Mouse (Mus musculus): ENCODE data around the gene Son. TPM values are rescaled to one million over a fixed set of nuclear protein-coding genes. Genes with fewer than 3 reads are reported as not detected.
"Not testable (repeated sequence)": the region's sequence is repeated elsewhere in the genome, so short reads cannot be mapped to it uniquely, and the experiment has no call there.

Son gene
- polyA plus RNA-seq, 1 experiment from 2014 or later: 163 TPM

DNA sequence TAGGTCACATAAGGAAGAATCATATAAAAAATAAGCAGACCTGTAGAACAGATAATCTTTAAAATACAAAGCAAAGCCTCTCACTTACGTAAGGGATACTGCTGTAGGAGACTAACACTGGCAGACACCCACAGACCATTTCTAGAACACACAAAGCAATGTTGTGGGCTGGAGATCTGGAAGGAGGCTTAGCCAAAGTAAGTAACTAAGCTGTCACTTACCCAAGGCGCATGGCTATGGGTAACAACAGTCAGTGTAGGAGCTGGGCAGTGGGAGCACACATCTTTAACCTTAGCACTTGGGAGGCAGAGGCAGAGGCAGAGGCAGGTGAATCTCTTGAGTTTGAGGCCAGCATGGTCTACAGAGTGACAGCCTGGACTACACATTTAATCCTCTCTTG, 7.7 kb upstream of the Son start:
- ATAC-seq (ENCODE audit: low FRiP score, low read depth): no peak

DNA sequence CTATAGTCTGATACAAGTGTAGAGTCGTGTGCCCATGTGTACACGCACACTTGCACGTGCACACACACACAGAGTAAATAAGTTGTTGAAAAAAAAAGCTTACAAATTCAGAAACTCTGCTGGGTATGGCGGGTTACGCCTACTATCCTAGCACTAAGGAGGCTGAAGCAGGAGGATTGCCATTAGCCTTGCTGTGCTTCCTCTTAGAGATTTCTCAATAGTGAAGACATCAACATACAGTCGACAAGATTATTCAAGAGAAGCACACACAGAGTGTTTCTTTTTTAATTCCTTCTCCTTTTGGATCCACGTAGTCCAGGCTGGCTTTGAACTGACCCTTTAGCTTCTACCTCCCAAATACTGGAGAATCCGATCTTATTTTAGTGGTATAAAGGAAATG, 7.1 kb upstream of the Son start:
- Histone ChIP-seq H3K36me3 (peaks cover 76% of the 10 kb centered on the region), H3K9me3 (no peaks in the 10 kb centered on the region)
- ATAC-seq (ENCODE audit: low FRiP score, low read depth): no peak

More for the DNA sequence above, 7.7 kb upstream of the Son start:
- H3K4me1 ChIP-seq: 0 out of 2 replicates have a peak, but pooled peaks cover 1% of the 10 kb centered on the region
- H3K9ac ChIP-seq (replicated peaks): no peak overlapping the region
- peaks cover 80% of the 10 kb centered on the region for H3K36me3 ChIP-seq
- no peaks in the 10 kb centered on the region for H3K9me3 ChIP-seq
- WGBS: 95% methylated on average over 2 of the region's 2 CpGs
- no peak overlapping the region for H3K4me3 ChIP-seq
- H3K27me3 ChIP-seq: no peaks in the 10 kb centered on the region
- no peak overlapping the region for H3K27ac ChIP-seq (replicated peaks)
- H3K4me2 ChIP-seq (replicated peaks): no peak overlapping the region

DNA sequence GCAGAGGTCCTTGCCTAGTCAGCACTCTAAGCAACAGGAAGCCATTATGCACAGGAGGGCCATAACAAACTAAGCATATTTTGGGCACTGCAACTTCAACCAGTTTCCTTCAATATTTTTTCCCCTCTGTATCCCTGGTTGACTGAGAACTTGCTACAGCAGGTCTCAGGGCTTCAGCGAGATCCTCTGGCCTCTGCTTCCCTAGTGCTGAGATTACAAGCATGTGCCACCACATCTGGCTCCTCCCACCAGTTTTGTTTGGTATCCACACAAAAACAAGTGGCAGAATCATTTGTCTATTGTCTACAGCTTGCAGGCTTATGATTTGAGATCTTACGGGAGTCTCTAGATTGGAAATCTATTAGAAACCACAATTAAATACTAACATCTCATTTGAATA, 2.4 kb upstream of the Son start:
- no peaks in the 10 kb centered on the region for H3K9me3 ChIP-seq
- H3K36me3 ChIP-seq: peaks cover 29% of the 10 kb centered on the region
- no peak overlapping the region for H3K4me2 ChIP-seq (replicated peaks)
- peaks cover 15% of the 10 kb centered on the region for H3K4me1 ChIP-seq
- no peak overlapping the region for H3K4me3 ChIP-seq
- ATAC-seq (ENCODE audit: low FRiP score, low read depth): no peak
- 85% methylated on average over 2 of the region's 2 CpGs for WGBS
- H3K27ac ChIP-seq (replicated peaks): no peak overlapping the region
- H3K9ac ChIP-seq (replicated peaks): no peak overlapping the region
- no peaks in the 10 kb centered on the region for H3K27me3 ChIP-seq

More for the DNA sequence above, 7.1 kb upstream of the Son start:
- Histone ChIP-seq H3K9ac (replicated peaks) (no peak overlapping the region), H3K4me1 (0 out of 2 replicates have a peak, but pooled peaks cover 5% of the 10 kb centered on the region), H3K27me3 (no peaks in the 10 kb centered on the region), H3K4me3 (no peak overlapping the region), H3K4me2 (replicated peaks) (no peak overlapping the region), H3K27ac (replicated peaks) (no peak overlapping the region)
- WGBS: 96% methylated on average over 8 of the region's 8 CpGs

DNA sequence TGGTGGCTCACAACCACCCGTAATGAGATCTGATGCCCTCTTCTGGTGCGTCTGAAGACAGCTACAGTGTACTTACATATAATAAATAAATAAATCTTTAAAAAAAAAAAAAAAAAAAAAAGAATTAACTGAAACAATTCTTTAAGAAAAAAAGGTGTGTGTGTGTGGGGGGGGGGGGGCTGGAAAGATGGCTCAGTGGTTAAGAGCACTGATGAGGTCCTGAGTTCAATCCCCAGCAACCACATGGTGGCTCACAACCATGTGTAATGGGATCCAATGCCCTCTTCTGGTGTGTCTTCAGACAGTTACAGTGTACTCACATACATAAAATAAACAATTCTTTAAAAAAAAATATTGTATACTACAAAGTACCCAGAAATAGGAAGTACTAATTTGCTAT, 1.9 kb upstream of the Son start:
- H3K9ac ChIP-seq (replicated peaks); H3K9me3 ChIP-seq; H3K27ac ChIP-seq (replicated peaks); H3K27me3 ChIP-seq; ATAC-seq (ENCODE audit: low FRiP score, low read depth); H3K4me3 ChIP-seq; H3K4me2 ChIP-seq (replicated peaks): not testable (repeated sequence)
- no CpG with 5 or more reads among the region's 2 CpGs for WGBS
- H3K4me1 ChIP-seq: peaks cover 15% of the 10 kb centered on the region
- H3K36me3 ChIP-seq: peaks cover 24% of the 10 kb centered on the region

DNA sequence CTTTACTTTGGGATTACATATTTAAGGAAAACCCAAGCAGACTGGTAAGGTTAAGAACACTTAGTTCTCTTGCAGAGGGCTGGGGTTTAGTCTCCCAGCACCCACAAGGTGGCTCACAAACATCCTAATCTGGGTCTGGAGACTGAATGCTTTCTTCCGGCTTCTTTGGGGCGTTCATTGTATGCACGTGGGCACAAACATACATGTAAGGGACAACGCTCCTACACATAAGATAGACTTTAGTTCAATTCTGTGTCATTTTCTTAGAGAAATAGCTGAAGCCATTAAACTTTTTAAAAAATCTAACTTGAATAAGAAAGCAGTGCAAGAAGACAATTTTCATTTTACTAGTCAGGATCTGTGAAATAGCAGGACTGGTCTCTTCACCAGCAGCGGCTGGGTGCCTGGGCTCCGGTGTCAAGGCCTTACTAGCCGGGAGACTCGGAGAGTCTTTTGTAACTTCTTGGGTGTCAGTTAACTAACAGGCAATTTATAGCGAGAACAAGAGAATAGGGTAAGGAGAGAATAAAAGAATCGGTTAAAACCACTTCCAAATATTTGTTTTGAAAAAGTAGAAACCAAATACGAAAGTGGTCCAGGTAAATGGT, 1.2 kb upstream of the Son start:
- H3K9ac ChIP-seq (replicated peaks): peak overlapping the region; percentile 78
- no peaks in the 10 kb centered on the region for H3K27me3 ChIP-seq
- peaks cover 18% of the 10 kb centered on the region for H3K36me3 ChIP-seq
- ATAC-seq (ENCODE audit: low FRiP score, low read depth): no peak
- WGBS: under 1% methylated on average over 11 of the region's 11 CpGs
- H3K9me3 ChIP-seq: no peaks in the 10 kb centered on the region
- peaks cover 15% of the 10 kb centered on the region for H3K4me1 ChIP-seq
- peak overlapping the region; percentile 98 for H3K27ac ChIP-seq (replicated peaks)
- H3K4me3 ChIP-seq: peak overlapping the region; percentile 85
- H3K4me2 ChIP-seq (replicated peaks): peak overlapping the region; percentile 94

DNA sequence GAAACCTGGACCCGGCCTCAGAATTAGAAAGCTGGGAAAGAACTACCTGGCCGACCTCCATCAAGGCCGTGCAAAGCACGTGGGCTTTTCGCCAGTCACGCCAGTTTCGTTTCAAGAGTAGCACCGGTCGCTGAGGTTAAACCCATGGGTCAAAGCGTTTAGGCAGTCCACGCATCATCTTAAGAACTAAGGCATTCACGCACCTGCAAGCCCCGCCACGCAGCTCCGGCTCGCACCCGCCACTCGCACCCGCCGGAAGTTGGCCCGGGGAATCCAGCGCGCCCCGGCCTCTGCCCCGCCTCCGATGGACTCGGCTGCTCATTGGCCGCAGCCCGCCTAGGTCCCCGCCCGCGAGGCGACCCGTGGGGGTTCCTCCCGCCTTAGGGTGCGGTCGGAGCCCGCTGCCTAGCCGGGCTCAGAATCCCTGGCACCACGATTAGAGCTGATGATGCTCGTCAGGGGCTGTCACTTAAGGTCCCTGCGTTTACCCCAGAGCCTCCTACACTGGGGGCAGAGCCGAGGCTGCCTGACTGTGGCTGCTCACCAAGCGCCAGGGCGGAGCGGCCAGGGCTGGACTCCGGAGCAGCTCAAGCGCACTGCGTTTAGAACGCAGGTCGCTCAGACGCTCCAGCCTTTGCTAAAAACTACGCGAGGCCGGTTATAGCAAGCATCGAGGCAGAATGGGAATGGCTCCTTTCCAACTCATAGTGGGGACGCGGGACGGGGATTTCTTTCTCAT, 456 bp upstream of the Son start, which contains the start of gene Gart:
Gene Gart, minus strand, starts transcription at position 272 of the 739 bp plus-strand sequence.
- Histone ChIP-seq H3K36me3 (peaks cover 14% of the 10 kb centered on the region), H3K4me3 (peak within 1 kb of the TSS; percentile 85), H3K9ac (replicated peaks) (peak within 1 kb of the TSS; percentile 84), H3K4me1 (peaks cover 15% of the 10 kb centered on the region), H3K4me2 (replicated peaks) (peak within 1 kb of the TSS; percentile 94), H3K27ac (replicated peaks) (peak within 1 kb of the TSS; percentile 98), H3K9me3 (no peaks in the 10 kb centered on the region), H3K27me3 (no peaks in the 10 kb centered on the region)
- ATAC-seq (ENCODE audit: low FRiP score, low read depth): peak; percentile 89
- under 1% methylated on average over 59 of the region's 59 CpGs for WGBS

DNA sequence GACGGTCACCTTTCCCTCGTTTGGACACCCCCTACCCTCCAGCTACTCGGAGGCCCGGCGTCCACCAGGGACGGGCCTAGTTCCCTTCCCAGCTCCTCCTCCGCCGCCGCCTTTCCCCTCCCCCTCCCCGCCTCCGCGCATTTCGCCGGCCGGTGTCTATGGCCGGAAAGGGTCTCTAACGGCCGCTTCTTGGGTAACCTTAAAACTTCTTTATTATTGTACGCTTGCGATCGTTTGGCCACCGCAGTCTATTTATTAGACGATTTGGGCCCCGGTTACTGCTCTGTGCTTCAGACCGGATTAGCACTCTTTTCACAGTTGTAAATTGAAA, 879 bp downstream of the Son start:
- peak; percentile 55 for ATAC-seq (ENCODE audit: low FRiP score, low read depth)
- peaks cover 12% of the 10 kb centered on the region for H3K36me3 ChIP-seq
- 2% methylated on average over 24 of the region's 25 CpGs for WGBS
- H3K4me2 ChIP-seq (replicated peaks): peak overlapping the region; percentile 65
- peaks cover 17% of the 10 kb centered on the region for H3K4me1 ChIP-seq
- no peaks in the 10 kb centered on the region for H3K9me3 ChIP-seq
- H3K27ac ChIP-seq (replicated peaks): peak overlapping the region; percentile 98
- peak overlapping the region; percentile 85 for H3K4me3 ChIP-seq
- H3K27me3 ChIP-seq: no peaks in the 10 kb centered on the region
- peak overlapping the region; percentile 84 for H3K9ac ChIP-seq (replicated peaks)

DNA sequence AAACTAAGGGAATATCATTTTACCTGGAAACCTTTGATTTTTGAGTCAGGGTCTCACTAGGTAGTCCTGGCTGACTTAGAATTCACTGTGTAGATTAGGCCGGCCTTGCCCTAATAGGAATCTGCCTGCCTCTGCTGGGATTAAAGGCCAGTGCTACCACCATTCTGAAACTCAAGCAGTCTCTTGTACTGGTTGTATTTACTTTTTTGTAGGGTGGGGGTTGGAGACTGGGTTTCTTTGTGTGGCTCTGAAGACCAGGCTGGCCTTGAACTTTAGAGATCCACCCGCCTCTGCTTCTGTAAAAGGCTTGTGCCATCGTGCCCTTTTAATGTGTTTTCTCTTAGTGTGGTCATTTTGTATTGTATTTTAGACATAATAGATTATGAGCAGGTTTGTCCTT, 1.9 kb downstream of the Son start:
- Histone ChIP-seq H3K4me3 (peak overlapping the region; percentile 38), H3K9me3 (no peaks in the 10 kb centered on the region), H3K27ac (replicated peaks) (no peak overlapping the region), H3K36me3 (peaks cover 18% of the 10 kb centered on the region), H3K27me3 (no peaks in the 10 kb centered on the region), H3K4me2 (replicated peaks) (peak overlapping the region; percentile 65), H3K4me1 (peaks cover 17% of the 10 kb centered on the region), H3K9ac (replicated peaks) (peak overlapping the region; percentile 49; the same call in 1 of the 2 replicates)
- no peak for ATAC-seq (ENCODE audit: low FRiP score, low read depth)
- WGBS: 57% methylated on average over 3 of the region's 3 CpGs

DNA sequence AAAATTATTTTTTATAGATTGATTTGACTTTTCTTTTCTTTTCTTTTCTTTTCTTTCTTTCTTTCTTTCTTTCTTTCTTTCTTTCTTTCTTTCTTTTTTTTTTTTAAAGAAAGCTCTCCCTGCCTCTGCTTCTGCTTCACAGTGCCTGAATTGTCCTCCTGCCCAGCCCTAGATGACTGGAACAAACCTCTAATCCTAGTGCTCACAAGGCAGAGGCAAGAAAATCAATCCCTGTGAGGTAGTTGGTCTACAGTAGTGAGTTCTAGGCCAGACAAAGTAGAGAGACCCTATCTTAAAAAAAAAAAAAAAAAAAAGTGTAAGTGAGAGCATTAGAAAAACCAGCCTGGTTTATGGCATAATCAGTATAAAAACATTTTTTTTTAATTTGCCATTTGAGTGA, 2.5 kb downstream of the Son start:
- Histone ChIP-seq H3K27me3 (no peaks in the 10 kb centered on the region), H3K4me1 (peaks cover 14% of the 10 kb centered on the region), H3K36me3 (peaks cover 22% of the 10 kb centered on the region), H3K4me3 (no peak overlapping the region), H3K4me2 (replicated peaks) (peak overlapping the region; percentile 21; the same call in 1 of the 2 replicates), H3K27ac (replicated peaks) (no peak overlapping the region), H3K9me3 (no peaks in the 10 kb centered on the region), H3K9ac (replicated peaks) (no peak overlapping the region)
- no peak for ATAC-seq (ENCODE audit: low FRiP score, low read depth)

DNA sequence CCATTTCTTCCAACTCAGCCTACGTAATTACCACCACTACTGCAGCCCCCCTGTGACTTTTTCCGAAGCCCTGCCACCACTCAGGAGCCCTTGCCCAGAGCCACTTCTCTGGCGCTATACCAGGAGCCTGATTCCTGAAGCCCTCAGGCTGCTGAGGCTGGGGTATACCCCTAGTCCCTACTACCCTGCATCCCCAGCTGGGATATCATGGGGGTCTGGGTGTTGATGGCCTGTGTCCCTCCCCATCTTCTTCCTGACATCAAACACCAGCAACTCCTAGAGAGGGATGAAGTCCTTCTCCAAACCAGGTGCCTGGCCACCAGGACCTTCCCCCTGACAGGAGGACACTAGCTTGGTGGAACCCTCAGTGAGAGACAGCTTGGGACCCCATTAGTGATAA, 4.9 kb downstream of the Son start:
- no peak overlapping the region for H3K4me3 ChIP-seq
- WGBS: 96% methylated on average over 3 of the region's 3 CpGs
- peaks cover 46% of the 10 kb centered on the region for H3K36me3 ChIP-seq
- H3K4me2 ChIP-seq (replicated peaks): no peak overlapping the region
- ATAC-seq (ENCODE audit: low FRiP score, low read depth): no peak
- H3K9ac ChIP-seq (replicated peaks): no peak overlapping the region
- H3K9me3 ChIP-seq: no peaks in the 10 kb centered on the region
- H3K27me3 ChIP-seq: no peaks in the 10 kb centered on the region
- no peak overlapping the region for H3K27ac ChIP-seq (replicated peaks)
- peaks cover 7% of the 10 kb centered on the region for H3K4me1 ChIP-seq

DNA sequence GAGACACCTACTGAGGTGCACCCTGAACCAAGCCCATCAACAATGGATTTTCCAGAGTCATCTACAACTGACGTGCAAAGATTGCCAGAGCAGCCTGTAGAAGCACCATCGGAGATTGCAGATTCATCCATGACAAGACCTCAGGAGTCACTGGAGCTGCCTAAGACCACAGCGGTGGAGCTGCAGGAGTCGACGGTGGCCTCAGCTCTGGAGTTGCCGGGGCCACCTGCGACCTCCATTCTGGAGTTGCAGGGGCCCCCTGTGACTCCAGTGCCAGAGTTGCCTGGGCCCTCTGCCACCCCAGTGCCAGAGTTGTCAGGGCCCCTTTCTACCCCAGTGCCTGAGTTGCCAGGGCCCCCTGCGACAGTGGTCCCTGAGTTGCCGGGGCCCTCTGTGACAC, 8.0 kb downstream of the Son start:
- Histone ChIP-seq H3K4me2 (replicated peaks) (no peak overlapping the region), H3K4me1 (peaks cover 2% of the 10 kb centered on the region; the same call in 1 of the 2 replicates), H3K36me3 (peaks cover 77% of the 10 kb centered on the region), H3K4me3 (no peak overlapping the region), H3K27me3 (no peaks in the 10 kb centered on the region), H3K9ac (replicated peaks) (no peak overlapping the region), H3K9me3 (no peaks in the 10 kb centered on the region), H3K27ac (replicated peaks) (no peak overlapping the region)
- ATAC-seq (ENCODE audit: low FRiP score, low read depth): no peak
- WGBS: 94% methylated on average over 9 of the region's 9 CpGs

DNA sequence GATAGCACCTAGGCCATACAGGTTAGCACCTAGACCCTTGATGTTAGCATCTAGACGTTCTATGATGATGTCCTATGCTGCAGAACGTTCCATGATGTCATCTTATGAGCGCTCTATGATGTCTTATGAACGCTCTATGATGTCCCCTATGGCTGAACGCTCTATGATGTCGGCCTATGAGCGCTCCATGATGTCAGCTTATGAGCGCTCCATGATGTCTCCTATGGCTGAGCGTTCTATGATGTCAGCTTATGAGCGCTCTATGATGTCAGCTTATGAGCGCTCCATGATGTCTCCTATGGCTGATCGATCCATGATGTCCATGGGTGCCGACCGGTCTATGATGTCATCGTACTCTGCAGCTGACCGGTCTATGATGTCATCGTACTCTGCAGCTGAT, 10.0 kb downstream of the Son start:
- peak; percentile 41; the same call in 1 of the 2 replicates for ATAC-seq (ENCODE audit: low FRiP score, low read depth)

More for the DNA sequence above, 10.0 kb downstream of the Son start:
- Histone ChIP-seq H3K4me2 (replicated peaks) (no peak overlapping the region), H3K4me1 (peaks cover 4% of the 10 kb centered on the region; the same call in 1 of the 2 replicates), H3K9ac (replicated peaks) (no peak overlapping the region), H3K9me3 (no peaks in the 10 kb centered on the region), H3K27me3 (no peaks in the 10 kb centered on the region), H3K4me3 (no peak overlapping the region), H3K27ac (replicated peaks) (no peak overlapping the region), H3K36me3 (peaks cover 86% of the 10 kb centered on the region)
- 98% methylated on average over 17 of the region's 17 CpGs for WGBS
